Mouse (Mus musculus): Measurements from ENCODE around the gene Igfbp4. TPM values are rescaled to one million over a fixed set of nuclear protein-coding genes. Genes with fewer than 3 reads are reported as not detected.

Igfbp4 gene
- polyA plus RNA-seq, 1 experiment from 2014 or later, result 584 TPM

DNA sequence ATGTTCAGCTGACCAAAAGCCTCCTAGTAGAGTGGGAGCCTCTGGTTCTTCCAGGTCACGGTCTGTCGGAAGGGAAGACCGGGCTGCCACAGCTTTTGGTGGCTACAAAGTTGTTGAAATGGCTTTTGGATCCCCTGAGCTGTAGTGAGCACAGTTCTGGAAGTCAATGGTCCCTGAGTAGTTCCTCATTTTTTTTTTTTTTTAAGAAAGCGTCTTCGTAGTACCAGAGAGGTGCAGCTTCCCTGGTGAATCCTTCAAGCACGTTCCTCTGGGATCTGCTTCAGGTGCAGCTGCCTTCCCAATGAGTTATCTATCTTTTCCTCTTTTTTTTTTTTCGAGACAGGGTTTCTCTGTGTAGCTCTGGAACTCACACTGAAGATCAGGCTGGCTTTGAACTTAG, 52.7 kb downstream of the Igfbp4 start:
- WGBS, result 79% methylated on average over 7 of the region's 7 CpGs
- Histone ChIP-seq H3K9me3 (replicated peaks; ENCODE audit: low read length) (no peaks in the 10 kb centered on the region), H3K27me3 (ENCODE audit: insufficient read depth, low read length) (no peaks in the 10 kb centered on the region), H3K4me2 (ENCODE audit: low read length) (no peak overlapping the region), H3K9ac (ENCODE audit: low read depth, low read length) (no peak overlapping the region), H3K4me3 (replicated peaks; ENCODE audit: low read depth, low read length) (no peak overlapping the region), H3K4me1 (replicated peaks; ENCODE audit: insufficient read depth, low read length) (no peaks in the 10 kb centered on the region), H3K36me3 (ENCODE audit: insufficient read depth, low read length) (no peaks in the 10 kb centered on the region), H3K27ac (no peak overlapping the region)
- DNase-seq (ENCODE audit: low spot score) (no peak), ATAC-seq (replicated peaks; ENCODE audit: low FRiP score, low read depth) (no peak)
- TF ChIP-seq CTCF (IDR thresholded peaks at IDR 0.05; ENCODE audit: low read depth), result no peak

DNA sequence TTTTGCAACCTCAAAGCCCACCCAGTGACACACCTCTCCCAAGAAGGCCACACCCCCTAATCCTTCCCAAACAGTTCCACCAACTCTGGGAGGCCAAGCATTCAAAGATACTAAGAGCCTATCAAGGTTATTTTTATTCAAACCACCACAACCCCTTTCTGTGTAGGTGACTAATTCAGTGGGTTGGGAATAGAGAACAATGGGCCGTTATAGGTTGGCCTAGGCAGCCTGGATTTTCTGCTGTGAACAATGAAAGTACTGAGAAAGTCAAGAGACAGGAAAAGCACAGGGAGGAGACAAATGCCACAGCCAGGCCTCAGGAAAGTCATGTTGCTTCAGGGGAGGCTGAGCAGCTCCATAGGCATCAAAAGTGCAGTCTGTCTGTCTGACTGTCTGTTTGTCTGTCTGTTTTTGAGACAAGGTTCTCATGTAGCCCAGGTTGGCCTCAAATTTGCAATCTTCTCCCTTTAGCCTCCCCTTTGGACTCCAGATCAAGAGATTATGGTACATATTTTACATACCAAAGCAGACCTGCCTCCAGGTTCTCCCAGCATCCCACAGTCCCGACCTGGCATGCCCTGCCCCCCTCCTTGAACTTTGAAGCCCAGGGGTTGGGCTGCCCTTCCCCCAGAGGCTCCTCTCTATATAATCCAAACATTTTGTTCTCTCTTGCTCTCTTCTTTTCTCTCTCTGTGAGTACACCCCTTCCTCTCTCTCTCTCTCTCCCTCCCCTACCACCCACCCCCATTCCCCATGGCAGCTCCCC, 54.0 kb downstream of the Igfbp4 start:
- no peaks in the 10 kb centered on the region for H3K9me3 ChIP-seq (replicated peaks; ENCODE audit: low read length)
- DNase-seq (ENCODE audit: low spot score) (no peak), ATAC-seq (replicated peaks; ENCODE audit: low FRiP score, low read depth) (no peak)
- H3K27me3 ChIP-seq (ENCODE audit: insufficient read depth, low read length), result no peaks in the 10 kb centered on the region
- H3K36me3 ChIP-seq (ENCODE audit: insufficient read depth, low read length), result no peaks in the 10 kb centered on the region
- WGBS, result 53% methylated on average over 2 of the region's 2 CpGs
- H3K9ac ChIP-seq (ENCODE audit: low read depth, low read length), result no peak overlapping the region
- H3K4me2 ChIP-seq (ENCODE audit: low read length), result no peak overlapping the region
- no peak overlapping the region for H3K4me3 ChIP-seq (replicated peaks; ENCODE audit: low read depth, low read length)
- no peak for TF ChIP-seq CTCF (IDR thresholded peaks at IDR 0.05; ENCODE audit: low read depth)
- H3K4me1 ChIP-seq (replicated peaks; ENCODE audit: insufficient read depth, low read length), result no peaks in the 10 kb centered on the region
- H3K27ac ChIP-seq, result no peak overlapping the region

DNA sequence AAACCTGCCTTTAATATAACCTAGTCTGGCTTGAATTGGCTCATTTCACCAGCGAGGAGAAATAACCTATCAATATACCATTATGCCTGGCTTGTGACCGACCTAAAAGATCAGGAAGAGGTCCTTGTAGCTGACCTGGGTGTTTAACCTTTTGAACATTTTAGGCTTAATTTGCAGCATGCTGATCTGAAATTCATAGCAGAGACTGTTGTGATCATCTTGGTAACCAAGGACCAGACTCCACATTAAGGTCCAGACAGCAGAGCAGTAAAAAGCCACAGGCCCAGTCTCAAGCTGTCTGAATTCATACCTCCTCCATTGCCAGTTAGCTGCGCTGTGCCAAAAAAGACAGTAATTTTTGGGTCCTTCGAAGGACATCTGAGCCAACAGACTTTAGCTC, 54.7 kb downstream of the Igfbp4 start:
- 71% methylated on average over 4 of the region's 4 CpGs for WGBS
- Histone ChIP-seq H3K27me3 (ENCODE audit: insufficient read depth, low read length) (no peaks in the 10 kb centered on the region), H3K27ac (no peak overlapping the region), H3K36me3 (ENCODE audit: insufficient read depth, low read length) (no peaks in the 10 kb centered on the region), H3K4me3 (replicated peaks; ENCODE audit: low read depth, low read length) (no peak overlapping the region), H3K9me3 (replicated peaks; ENCODE audit: low read length) (no peaks in the 10 kb centered on the region), H3K4me2 (ENCODE audit: low read length) (no peak overlapping the region), H3K4me1 (replicated peaks; ENCODE audit: insufficient read depth, low read length) (no peaks in the 10 kb centered on the region), H3K9ac (ENCODE audit: low read depth, low read length) (no peak overlapping the region)
- no peak for ATAC-seq (replicated peaks; ENCODE audit: low FRiP score, low read depth)
- no peak for TF ChIP-seq CTCF (IDR thresholded peaks at IDR 0.05; ENCODE audit: low read depth)
- DNase-seq (ENCODE audit: low spot score), result no peak

DNA sequence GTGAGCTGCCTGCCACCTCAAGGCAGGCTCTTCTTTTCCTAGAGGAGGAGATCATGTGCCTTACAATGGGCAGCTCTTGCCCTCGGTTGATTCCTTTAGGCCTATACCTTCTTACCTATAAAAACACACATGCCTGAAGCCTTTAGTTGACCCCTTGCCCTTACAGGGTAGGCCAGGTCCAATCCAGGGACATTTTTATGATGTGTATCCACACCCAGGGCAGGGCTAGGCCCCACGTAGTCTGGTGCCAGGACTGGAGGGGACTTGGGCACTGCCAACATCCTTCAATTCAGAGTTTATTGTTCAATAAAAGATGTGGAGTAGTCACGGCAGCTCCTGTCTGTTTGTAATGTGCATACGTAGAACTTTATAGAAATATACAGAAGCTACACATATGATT, 55.4 kb downstream of the Igfbp4 start:
- Histone ChIP-seq H3K27ac (no peak overlapping the region), H3K27me3 (ENCODE audit: insufficient read depth, low read length) (no peaks in the 10 kb centered on the region), H3K9me3 (replicated peaks; ENCODE audit: low read length) (no peaks in the 10 kb centered on the region), H3K36me3 (ENCODE audit: insufficient read depth, low read length) (no peaks in the 10 kb centered on the region), H3K4me1 (replicated peaks; ENCODE audit: insufficient read depth, low read length) (no peaks in the 10 kb centered on the region), H3K4me2 (ENCODE audit: low read length) (no peak overlapping the region), H3K9ac (ENCODE audit: low read depth, low read length) (no peak overlapping the region), H3K4me3 (replicated peaks; ENCODE audit: low read depth, low read length) (no peak overlapping the region)
- TF ChIP-seq CTCF (IDR thresholded peaks at IDR 0.05; ENCODE audit: low read depth), result no peak
- DNase-seq (ENCODE audit: low spot score), result no peak
- WGBS, result 64% methylated on average over 4 of the region's 4 CpGs
- ATAC-seq (replicated peaks; ENCODE audit: low FRiP score, low read depth), result no peak

DNA sequence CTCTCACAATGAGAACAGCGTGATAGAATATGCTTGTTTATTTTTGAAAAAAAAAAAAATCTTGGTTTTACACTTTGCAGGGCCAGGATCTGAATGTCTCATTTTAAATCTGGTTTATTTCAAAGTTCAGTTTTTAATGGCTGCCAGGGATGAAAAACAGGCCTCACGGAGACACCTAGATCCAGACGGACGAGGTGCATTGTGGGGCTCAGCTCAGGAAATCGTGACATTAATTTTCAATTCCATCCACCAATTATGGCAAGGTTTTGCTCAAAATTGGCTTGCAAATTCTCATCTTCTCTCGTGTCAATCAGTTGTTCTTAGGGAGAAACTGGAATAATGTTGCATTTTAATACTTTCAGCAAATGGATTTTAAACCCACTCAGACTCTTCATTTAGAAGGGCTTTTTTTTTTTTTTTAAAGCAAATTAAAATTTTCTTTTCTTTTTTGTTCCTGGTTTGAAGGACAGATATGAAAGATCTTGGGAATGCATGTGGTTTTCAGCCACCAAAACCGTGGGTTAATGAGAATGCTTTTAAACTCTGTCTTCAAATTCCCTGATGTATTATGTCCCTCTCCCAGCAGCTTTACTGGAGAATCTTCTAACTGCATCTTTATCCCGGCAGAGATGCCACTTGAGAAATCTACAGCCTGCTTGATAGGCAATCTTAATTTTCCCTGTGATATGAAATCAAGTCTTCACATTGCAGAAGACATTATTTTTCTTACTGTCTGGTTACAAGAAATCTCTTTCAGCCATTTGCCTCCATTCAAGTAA, 56.1 kb downstream of the Igfbp4 start:
- no peak overlapping the region for H3K4me3 ChIP-seq (replicated peaks; ENCODE audit: low read depth, low read length)
- H3K9ac ChIP-seq (ENCODE audit: low read depth, low read length), result no peak overlapping the region
- no peak overlapping the region for H3K4me2 ChIP-seq (ENCODE audit: low read length)
- no peaks in the 10 kb centered on the region for H3K4me1 ChIP-seq (replicated peaks; ENCODE audit: insufficient read depth, low read length)
- 83% methylated on average over 8 of the region's 8 CpGs for WGBS
- no peaks in the 10 kb centered on the region for H3K27me3 ChIP-seq (ENCODE audit: insufficient read depth, low read length)
- H3K36me3 ChIP-seq (ENCODE audit: insufficient read depth, low read length), result no peaks in the 10 kb centered on the region
- ATAC-seq (replicated peaks; ENCODE audit: low FRiP score, low read depth) (no peak), DNase-seq (ENCODE audit: low spot score) (no peak)
- no peaks in the 10 kb centered on the region for H3K9me3 ChIP-seq (replicated peaks; ENCODE audit: low read length)
- TF ChIP-seq CTCF (IDR thresholded peaks at IDR 0.05; ENCODE audit: low read depth), result no peak
- H3K27ac ChIP-seq, result no peak overlapping the region

DNA sequence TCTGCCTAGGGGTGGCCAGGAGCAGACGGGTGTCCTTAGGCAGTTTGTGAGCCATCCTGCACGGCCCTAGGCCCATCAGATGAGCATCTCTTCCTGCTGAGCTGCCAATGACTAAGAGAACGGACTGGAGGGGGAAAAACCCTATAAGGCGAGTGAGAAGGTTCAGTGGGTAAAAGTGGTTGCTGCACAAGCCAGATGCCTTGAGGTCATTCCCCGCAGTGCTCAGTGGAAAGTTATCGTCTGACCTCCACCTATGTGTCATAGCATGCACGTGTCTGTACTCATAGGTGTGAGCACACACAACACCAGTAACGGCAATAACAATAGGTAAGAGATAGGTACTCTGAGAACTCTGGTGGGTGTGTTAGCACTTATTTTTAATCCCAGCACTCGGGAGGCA, 57.9 kb downstream of the Igfbp4 start:
- Histone ChIP-seq H3K9me3 (replicated peaks; ENCODE audit: low read length) (no peaks in the 10 kb centered on the region), H3K9ac (ENCODE audit: low read depth, low read length) (no peak overlapping the region), H3K27ac (no peak overlapping the region), H3K27me3 (ENCODE audit: insufficient read depth, low read length) (no peaks in the 10 kb centered on the region), H3K4me2 (ENCODE audit: low read length) (no peak overlapping the region), H3K36me3 (ENCODE audit: insufficient read depth, low read length) (no peaks in the 10 kb centered on the region), H3K4me1 (replicated peaks; ENCODE audit: insufficient read depth, low read length) (no peaks in the 10 kb centered on the region), H3K4me3 (replicated peaks; ENCODE audit: low read depth, low read length) (no peak overlapping the region)
- ATAC-seq (replicated peaks; ENCODE audit: low FRiP score, low read depth), result no peak
- DNase-seq (ENCODE audit: low spot score), result no peak
- WGBS, result 93% methylated on average over 9 of the region's 9 CpGs
- no peak for TF ChIP-seq CTCF (IDR thresholded peaks at IDR 0.05; ENCODE audit: low read depth)

Data from kidney, postnatal 0 days (tissue).